Mouse (Mus musculus): ENCODE data around the gene Rap1gap.
A peak's percentile ranks its signal among the peaks of the same experiment; 100 is the strongest.

Rap1gap gene

DNA sequence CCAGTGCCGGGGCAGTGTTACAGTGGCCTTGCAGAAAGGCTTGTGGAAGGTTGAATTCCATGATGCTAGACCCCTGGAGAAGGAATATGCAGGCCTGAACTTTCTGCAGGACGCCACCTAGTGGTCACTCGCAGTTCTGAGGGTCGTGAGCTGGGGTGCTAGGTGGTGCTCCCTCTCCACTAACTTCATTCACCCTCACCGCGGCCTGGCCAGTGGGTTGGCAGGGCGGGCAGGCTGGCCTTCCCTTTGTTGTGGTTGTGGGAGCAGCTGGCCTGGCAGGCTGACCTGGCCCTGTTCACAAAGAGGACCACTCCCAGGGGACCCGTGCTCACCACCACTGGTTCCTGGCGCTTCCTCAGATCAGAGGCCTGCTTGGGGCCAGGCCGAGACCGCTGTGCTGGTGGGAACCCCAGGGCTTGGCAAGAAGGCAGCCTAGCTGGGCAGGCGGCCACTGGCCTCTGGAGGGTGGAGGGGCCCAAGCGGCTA is 80.0 kb downstream of the Rap1gap start:
- no peak for DNase-seq (ENCODE audit: low read depth, low spot score)

DNA sequence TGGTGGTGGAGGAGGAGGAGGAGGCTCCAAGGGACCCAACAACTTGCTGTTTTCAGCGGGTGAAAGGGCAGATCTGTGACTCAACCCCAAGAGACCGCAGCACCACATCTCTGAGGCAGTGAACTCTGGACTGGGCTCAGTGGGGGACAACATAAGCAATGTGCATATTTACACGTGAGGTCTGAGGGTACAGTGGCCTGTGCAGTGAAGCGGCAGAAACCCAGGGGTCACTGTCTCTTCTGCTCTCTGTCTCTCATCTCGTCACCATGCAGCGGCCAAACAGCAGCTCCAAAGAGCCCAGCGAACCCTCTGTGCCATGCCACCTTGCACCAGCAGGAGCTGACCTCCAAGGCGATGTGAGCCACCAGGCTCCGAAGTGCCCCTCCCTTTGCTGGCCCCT is 82.6 kb downstream of the Rap1gap start:
- no peak for DNase-seq (ENCODE audit: low read depth, low spot score)

GRCm38 (mm10) chr4:137747590-137747989 is 83.1 kb downstream of the Rap1gap start:
- DNase-seq (ENCODE audit: low read depth, low spot score): no peak

DNA sequence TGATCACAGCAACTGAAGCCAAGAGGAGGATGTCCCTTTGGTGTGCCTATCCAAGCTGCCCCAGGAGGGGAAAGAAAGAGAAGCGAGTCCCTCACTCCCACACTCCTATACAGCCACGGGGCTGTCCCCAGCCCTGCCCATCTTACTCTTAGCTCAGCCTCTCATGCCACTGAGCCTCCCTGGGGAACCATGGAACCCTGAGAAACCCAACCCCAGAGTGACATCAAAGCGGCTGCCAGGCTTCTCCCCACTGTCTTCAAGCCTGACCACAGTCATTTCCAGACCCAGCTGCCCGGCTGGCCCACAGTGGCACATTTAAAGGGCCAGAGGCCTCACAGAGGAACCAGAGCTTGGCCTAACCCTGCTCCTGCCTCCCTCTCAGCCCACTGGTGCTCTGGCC is 84.2 kb downstream of the Rap1gap start:
- DNase-seq (ENCODE audit: low read depth, low spot score): no peak

DNA sequence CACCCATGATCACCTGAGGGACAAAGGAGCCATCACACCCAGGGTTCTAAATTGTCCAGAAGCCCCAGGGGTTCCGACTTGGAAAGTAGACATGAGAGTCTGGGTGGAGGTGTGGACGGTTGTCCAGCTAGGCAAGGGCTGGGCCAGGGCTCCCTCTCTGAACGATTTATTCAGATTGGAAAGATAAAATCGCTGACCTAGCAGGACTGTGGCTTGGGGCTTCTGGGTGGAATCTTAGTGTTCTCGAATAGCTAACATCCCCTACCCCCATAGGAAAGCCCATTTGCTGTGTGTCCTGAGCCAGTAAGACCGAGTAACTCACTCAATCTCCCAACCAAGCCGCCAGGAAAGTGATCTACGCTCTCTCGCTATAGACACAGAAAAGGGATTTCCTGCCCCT is 85.2 kb downstream of the Rap1gap start:
- DNase-seq (ENCODE audit: low read depth, low spot score): no peak

DNA sequence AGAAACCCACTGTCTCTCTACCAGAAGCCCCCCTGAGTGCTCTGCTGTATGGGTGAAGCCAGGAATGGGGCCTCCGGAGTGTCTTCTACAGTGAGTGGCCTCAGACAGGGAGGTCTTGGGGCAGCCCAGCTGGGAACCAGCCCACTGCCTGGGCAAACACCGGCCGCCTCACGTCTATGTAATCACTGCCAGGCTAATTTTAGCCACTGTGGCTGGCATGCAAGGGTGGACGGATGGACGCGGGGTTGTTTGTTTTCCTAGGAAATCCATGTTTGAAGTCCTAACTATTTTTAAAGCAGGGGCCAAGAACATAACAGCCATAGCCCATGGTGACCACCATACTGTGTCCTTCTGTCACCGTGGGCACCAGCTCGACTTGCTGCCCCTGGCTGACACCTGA is 85.6 kb downstream of the Rap1gap start:
- no peak for DNase-seq (ENCODE audit: low read depth, low spot score)

DNA sequence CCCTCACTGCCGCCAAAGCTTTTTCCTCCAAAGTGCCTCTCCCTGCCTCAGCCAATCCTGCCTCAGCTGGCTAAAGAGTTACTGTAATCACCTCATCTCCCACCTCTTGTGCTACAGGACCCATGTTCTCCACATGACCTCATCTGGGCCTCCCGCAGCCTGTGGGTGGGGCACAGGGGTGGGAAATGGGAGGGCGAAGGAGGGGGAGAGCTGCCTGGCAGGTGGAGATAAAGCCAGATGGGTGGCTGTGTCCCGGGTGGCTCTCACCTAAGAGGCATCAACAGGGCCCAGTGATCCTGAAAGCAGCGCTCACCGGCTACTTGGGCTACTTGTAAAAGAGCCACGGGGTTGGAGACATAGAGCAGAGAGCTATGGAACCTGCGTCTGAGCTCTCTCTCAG is 86.8 kb downstream of the Rap1gap start:
- no peak for DNase-seq (ENCODE audit: low read depth, low spot score)

DNA sequence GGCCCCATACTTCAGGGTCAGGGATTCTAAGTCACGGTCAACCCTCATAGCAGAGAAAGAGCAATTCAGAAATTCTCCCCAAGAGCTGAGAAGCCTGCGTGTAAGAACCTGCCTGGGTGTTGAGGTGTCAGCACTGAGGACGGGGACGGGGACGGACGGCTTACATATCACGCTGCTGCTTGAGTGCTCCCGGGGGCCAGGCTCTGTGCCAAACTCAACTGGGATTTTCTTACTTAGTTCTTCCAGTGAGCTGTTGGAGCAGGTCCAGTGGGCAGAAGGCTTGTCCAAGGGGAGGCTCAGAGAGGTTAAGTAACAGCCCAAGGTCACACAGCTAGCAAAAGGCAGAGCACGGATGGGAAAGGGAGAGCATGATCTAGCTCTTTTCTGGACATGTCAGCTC is 87.2 kb downstream of the Rap1gap start:
- DNase-seq (ENCODE audit: low read depth, low spot score): no peak

- no peak for DNase-seq (ENCODE audit: low read depth, low spot score)
Observed at GRCm38 (mm10) chr4:137752471-137752870, 87.9 kb downstream of the Rap1gap start.

DNA sequence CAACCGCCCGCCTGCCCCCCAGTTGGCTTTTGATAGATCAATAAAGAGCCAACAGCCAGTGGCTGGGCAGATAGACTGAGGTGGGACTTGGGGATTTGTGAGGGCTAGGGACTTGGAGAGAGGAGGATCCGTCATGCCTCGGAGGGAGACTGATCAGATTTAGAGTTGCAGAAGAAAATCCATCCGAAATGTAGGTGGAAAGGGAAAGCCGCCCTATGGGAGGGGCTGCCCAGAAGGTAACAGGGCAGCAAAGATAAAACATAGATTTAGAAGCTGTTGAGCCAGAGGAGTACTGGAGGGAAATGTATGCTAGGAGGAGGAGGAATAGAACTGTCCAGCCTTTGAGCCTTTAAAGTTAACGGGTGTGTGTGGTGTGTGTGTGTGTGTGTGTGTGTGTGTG is 88.7 kb downstream of the Rap1gap start:
- DNase-seq (ENCODE audit: low read depth, low spot score): no peak

GRCm38 (mm10) chr4:137754446-137754845 is 89.9 kb downstream of the Rap1gap start:
- DNase-seq (ENCODE audit: low read depth, low spot score): no peak

DNA sequence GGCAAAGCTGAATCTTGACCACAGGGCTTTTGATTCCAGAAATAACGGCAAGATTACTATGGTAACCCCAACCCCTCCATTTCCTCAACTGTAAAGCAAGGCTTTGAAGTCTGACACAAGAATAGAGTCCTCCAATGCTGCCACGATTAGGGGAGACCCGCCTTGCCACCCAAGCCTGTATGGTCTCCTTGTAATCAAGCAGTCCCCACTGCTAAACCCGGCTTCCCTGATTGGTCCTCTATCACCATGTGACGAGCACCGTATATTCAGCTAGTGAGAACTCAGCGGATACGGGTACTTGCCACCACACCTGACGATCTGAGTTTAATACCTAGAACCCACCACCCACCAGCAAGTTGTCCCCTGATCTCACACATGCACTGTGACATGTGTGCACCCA is 98.4 kb downstream of the Rap1gap start:
- no peak for DNase-seq (ENCODE audit: low read depth, low spot score)

- no peak for DNase-seq (ENCODE audit: low read depth, low spot score)
Observed at GRCm38 (mm10) chr4:137763920-137764495, 99.5 kb downstream of the Rap1gap start.

DNA sequence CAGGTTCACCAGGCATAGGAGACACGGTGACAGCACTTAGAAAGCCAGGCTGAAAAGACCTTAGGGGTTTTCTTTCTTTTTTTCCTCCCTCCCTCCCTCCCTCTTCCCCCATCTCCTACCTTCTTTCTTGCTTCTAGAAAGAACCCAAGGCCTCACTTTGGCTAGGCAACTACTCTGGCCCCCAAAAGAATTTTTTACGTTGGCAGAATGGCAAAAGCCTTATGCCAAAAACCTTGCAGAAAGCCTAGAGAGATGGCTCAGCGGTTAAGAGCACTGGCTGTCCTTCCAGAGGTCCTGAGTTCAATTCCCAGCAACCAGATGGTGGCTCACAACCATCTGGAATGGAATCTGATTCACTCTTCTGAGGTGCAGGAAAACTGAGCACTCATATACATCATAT is 100.1 kb downstream of the Rap1gap start:
- no peak for DNase-seq (ENCODE audit: low read depth, low spot score)

DNA sequence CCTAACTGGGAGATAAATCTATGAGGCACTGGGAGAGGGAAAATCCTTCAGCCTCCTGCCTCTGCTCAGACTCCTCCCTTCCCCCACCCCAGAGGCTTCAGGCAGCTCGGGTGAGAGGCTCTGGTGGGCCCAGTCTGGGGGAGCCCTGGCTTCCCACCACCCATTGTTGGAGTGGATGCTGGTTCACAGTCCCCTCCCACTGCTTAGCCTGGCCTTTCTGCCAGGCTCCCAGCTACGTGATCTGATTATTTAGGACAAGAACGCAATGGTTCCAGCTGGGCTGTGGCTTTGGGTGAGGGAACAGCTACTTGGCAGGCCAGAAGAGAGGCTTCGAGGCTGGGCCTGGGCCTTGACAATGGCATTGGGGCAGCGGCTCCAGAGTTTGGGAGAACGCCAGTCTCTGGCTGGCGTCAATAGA is 101.0 kb downstream of the Rap1gap start:
- no peak for DNase-seq (ENCODE audit: low read depth, low spot score)

DNA sequence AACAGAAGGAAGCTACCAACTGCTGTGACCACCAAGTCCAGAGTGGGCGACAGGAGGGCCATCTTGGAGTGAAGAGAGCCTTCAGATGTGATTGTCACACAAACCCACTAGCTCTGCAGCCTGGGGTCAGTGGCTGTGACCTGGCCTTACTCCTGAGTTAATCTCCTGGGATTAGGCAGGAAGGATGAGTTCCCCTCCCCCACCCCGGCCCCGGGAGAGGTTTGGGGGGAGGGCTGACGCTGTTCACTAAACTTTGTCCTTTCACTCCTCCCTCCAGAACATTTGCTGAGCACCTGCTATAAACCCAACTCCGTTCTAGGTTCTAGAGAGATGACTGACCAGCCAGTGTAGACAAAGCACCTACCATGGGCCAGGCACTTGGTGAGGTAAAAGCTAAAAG is 101.8 kb downstream of the Rap1gap start:
- DNase-seq (ENCODE audit: low read depth, low spot score): no peak

DNA sequence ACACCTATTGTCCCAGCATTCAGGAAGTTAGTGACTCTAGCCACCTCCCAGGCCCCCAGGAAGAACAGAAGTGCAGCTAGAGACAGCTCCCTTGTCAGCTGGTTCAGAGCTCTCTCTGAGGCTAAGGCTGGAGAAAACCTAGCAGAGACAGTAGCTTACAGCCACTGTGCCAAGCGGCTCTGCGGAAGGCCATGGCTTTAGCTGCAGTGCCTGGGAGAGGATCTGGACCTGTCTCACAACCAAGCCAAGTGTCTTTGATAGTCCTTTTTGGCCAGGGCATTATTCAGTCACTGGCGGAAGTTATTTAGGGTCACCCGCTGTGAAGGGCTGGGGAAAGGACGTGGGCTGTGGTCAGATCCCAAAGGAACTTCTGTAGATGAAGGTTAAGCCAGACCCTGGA is 103.9 kb downstream of the Rap1gap start:
- DNase-seq (ENCODE audit: low read depth, low spot score): no peak

GRCm38 (mm10) chr4:137768831-137769230 is 104.3 kb downstream of the Rap1gap start:
- DNase-seq (ENCODE audit: low read depth, low spot score): no peak

DNA sequence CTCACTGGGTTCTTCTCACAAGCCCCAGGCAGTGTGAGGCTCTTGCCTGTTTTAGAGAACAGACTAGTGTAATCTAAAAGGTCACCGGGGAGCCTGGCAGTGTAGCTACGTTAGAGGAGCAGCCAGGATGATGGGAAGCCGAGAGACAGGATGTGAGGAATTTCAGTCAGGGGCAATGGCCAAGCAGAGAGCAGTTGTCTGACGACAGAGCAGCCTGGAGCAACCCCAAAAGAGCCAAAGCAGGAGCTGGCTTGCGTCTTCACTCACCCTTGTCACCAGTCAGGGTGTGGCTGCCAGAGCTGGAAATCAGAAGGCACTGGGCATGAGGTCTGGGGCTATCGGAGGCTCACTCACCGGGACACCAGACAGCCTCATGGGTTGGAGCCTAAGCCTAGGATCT is 105.1 kb downstream of the Rap1gap start:
- no peak for DNase-seq (ENCODE audit: low read depth, low spot score)

DNA sequence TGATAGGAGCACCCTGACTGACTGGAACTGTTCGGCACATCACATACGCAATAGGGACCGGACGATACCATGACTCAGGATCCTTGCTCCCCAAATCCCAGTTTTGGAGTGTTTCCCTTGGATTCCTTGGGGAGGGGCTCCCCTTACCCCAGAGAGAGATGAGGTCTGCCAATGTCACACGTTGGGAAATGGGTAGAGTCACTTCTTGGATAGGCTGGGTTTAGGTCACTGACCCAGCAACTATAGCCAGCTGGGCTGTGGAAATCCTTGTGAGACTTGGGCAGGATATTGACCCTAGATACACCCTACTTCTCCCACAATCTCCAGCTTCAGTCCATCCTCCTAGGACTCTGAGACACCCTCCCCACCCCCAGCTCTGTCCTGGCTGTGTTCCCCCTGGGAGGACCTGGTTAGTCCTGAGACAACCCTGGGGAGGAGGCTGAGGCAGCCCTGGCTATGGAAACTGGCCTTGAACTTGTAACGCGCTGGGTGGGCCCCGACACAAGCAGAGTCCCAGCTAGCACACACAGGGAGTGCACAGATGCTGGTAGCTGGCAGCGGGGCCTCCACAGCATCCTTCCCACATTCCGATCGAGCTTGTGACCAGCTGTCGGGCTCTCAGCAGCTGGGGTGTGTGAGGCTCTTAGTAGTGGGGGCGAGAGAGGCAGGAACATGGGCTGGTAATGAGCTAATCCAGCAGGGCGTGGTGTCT is 106.5 kb downstream of the Rap1gap start:
- DNase-seq (ENCODE audit: low read depth, low spot score): peak; percentile 32

DNA sequence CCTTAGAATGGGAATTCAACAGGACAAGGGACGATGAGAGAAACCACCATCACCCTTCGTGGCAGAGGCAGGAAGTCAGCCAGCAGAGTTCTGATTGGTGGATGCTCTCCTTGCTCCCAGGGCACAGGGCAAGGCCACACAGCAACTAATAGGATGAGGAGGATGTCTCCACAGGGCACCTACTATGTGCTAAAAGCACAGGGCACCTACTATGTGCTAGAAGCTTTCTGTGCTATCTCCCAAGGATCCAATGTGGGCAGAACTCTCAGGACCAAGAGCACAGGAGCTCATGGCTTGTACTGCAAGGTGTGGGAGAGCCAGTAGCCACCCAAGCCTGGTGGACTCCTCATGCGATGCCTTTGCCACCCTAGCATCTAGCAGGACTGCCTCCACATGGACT is 107.2 kb downstream of the Rap1gap start:
- DNase-seq (ENCODE audit: low read depth, low spot score): no peak

DNA sequence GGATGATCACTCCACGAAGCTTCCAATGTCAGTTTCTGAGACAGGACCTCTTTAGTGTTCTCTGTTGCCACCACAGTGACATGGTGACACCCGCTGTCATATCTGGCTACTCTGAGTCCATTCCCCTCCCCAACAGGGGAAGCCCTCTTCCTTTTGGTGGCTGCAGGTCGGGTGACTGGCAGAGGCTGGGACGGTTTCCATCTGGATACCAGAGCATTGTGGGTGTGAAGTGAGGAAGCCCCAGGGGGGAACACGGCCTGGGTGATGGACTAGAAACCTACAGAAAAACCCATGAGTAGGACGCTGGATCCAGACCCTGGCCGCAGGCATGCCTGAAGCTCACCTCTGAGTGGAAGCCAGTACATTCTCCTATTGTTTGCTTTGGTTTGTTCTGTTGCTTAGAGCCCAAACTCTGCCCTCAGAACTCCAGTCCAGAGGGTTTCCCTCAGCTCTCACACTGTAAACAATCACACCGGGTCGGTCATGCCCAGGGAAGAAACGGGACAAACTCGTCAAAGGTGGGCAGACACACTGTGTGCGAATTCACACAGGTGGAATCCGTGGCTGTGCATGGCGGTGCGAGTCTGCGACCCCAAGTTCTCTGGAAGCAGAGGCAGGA is 108.0 kb downstream of the Rap1gap start:
- no peak for DNase-seq (ENCODE audit: low read depth, low spot score)

- no peak for DNase-seq (ENCODE audit: low read depth, low spot score)
Observed at GRCm38 (mm10) chr4:137773369-137773899, 108.9 kb downstream of the Rap1gap start.
